Mouse (Mus musculus) left cerebral cortex, postnatal 10 days (tissue): Measurements from ENCODE around the gene Aup1. TPM values are rescaled to one million over a fixed set of nuclear protein-coding genes. Genes with fewer than 3 reads are reported as not detected.
A peak's percentile ranks its signal among the peaks of the same experiment; 100 is the strongest.

Source experiments
- DNase-seq, 2 experiments: peaks; one replicate each; pipeline ENCODE4 v3.0.0; 2021 to 2022; ENCODE audit warnings: low spot score in 2 of 2, mixed read lengths in 1 of 2; ENCODE audit errors: extremely low spot score in 1 of 2
- intact Hi-C: fragments of 180-260 bp; cut with DNase I; formaldehyde crosslinking; loops from one replicate; pipeline ENCODE4 v1.15.1; 2025
- total RNA-seq, 2 experiments: library from RNA; stranded (reverse); gene quantifications; 2 replicates each; pipeline ENCODE4 v1.2.3; 2021

Aup1 gene
- total RNA-seq, result 10 to 100 TPM; 97.9 to 99.8 TPM

- peak; percentile 97 for DNase-seq
- intact Hi-C loops, result loop anchor here (2.0 kb wide), 1 partner anchor 57 kb away; no protein-coding TSS in a partner anchor
Measured at GRCm38 (mm10) chr6:83054074-83054851, at the start of gene Aup1. Gene Aup1, plus strand, starts transcription at chr6:83054521.

- peak in 1 of 2 experiments; percentile 47 for DNase-seq
- intact Hi-C loops, result no loop called here
Measured at GRCm38 (mm10) chr6:83004872-83005271, 49.4 kb upstream of the Aup1 start.

DNA sequence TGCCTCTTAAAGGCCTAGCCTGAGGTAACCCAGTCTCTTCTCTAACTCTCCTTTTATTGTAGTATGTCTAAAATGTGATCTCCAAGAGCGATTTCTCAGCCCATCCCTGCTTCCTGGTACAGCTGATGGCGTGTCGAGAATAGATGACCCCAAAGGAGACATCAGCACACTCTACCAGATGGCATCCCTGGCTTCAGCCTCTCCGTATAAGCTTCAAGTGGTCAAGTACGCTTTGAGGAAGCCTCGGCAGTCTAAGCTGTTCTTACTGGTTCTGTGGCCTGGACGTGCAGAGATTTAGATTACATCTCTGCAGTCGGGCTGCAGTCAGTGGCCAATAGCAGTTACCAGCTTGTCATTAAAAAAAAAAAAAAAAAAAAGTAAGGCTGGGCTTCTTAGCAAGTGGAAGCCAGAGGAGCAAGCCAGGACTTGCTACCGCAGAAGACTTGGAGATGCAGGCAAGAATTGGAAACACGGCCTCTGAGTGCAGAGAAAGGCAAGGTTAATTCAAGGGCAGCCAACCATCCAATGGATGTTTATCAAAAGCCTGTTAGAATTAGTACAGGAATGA, 48.8 kb upstream of the Aup1 start:
- no peak for DNase-seq
- intact Hi-C loops, result no loop called here

DNA sequence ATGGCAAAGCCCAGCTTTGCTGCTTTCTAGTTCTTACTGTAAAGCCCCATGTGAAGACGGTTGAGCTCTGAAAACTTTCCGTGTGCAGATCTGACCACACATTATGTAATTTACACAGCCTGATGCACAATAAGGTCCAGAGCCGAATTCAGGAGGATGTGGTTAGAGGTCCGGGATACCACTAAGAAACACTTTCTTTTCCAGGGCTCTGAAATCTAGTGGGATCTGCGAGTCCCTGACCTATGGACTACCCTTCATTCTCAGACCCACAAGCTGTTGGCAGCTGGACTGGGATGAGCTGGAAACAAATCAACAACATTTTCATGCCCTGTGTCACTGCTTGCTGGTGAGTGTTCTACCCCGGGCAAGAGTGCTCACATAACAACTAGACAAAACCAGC, 48.2 kb upstream of the Aup1 start:
- intact Hi-C loops, result no loop called here
- no peak for DNase-seq

DNA sequence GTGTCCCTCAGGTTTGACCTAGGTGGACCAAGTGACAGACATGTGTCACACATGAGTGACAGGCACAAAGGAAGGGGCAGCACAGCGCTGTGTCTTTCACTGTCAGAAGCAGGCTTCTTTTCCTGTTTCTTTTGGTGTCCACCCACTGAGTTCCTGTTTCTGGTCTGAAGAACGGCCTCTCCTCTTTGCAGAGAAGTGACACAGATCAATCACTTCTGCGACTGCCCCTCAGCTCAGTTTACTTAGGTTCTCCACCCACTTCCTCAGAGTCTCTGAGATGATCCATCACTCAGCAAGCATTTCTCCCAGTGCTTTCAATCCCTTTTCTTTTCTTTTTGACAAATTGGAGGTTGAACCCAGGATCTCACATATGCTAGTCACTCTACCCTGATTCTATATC, 45.7 kb upstream of the Aup1 start:
- intact Hi-C loops, result no loop called here
- no peak for DNase-seq

DNA sequence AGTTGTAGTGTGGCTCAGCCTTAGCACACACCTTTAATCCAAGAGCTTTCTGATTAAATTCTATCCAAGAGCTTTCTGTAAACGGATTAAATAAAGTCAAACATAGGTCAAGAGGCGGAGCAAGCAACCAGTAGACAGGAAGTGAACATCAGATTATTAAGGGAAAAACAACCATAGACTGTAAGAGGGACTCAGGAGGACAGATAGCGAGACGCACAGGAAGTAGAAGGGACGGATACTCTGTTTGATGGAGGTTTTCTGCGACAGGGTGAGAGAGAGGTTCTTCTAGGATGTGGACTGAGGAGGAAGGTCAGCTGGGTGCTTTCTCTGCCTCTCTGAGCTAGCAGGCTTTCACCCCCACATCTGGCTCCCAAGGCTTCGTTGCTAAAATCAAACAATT, 44.3 kb upstream of the Aup1 start:
- no peak for DNase-seq
- intact Hi-C loops, result no loop called here

DNA sequence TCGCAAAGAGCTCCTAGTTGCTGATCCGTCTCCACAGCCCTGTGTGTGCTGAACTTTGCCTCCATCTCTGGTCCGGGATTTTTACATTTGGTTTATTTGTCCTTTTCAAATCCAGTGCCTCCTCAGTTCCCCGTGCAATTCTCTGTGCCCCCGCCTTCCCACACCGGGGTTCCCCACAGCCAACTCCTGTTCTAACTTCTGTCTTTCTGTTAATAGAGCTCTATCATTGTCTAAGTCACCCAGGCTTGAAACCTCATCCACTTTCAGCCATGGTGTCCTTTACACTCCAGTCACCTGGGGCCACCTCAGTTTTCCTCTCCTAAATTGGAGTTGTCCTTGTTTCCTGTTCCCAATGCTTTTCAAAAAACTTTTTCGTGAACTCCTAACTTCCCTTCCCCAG, 43.1 kb upstream of the Aup1 start:
- no peak for DNase-seq
- intact Hi-C loops, result no loop called here

GRCm38 (mm10) chr6:83011756-83012155, 42.6 kb upstream of the Aup1 start:
- intact Hi-C loops, result no loop called here

GRCm38 (mm10) chr6:83013444-83013843, 40.9 kb upstream of the Aup1 start:
- DNase-seq, result no peak
- intact Hi-C loops, result no loop called here

More at GRCm38 (mm10) chr6:83011756-83012155, 42.6 kb upstream of the Aup1 start:
- DNase-seq, result no peak

DNA sequence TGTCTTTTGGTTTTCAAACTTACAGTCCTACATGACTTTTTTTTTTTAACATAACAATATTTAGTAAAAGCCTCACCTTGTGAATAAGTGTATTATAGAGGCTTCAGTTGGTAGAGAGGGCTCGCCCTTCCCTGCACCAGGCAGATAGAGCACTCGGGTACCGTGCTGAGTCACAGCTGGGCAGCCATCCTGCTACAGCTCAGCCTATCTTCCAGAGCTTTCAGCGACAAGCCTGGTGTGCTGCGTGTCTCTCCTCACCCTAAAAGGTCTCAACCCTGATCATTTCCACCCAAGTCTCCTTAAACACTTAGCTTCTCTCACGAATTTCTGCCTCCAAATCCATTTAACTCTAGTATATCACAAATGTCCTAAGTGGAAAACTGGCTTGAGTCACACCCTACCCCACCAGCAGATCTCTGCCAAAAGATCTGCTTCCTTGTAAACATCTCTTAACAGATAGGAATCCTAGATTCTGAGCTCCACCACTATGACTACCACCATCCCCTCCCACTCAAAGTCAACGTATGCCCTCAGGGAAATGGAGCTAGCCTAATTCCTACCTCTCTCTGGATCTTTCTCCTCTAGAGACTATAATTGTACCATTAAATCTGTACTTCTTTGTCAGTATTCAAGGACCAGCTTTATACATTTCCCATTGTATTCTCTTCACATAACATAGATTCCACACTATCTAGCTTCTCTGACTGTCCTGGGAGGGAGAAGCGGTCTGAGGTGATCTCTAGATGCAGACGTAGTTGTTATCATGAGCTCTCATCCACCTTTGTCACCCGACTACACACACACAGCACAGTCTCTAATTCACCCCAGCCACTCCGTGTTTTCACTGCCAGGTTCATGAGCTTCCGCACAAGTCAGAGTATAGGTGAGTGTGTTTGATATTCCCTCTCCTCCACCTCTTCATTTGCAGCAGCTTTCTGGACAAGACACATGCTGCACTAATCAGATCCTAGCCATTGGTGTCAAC, 39.5 kb upstream of the Aup1 start:
- DNase-seq, result no peak
- intact Hi-C loops, result no loop called here

- intact Hi-C loops, result no loop called here
- no peak for DNase-seq
Measured at GRCm38 (mm10) chr6:83015749-83016148, 38.6 kb upstream of the Aup1 start.

- DNase-seq, result peak in 1 of 2 experiments; percentile 31
- intact Hi-C loops, result no loop called here
Measured at GRCm38 (mm10) chr6:83017190-83017589, 37.1 kb upstream of the Aup1 start.

- intact Hi-C loops, result no loop called here
Measured at GRCm38 (mm10) chr6:83019044-83019443, 35.3 kb upstream of the Aup1 start.

DNA sequence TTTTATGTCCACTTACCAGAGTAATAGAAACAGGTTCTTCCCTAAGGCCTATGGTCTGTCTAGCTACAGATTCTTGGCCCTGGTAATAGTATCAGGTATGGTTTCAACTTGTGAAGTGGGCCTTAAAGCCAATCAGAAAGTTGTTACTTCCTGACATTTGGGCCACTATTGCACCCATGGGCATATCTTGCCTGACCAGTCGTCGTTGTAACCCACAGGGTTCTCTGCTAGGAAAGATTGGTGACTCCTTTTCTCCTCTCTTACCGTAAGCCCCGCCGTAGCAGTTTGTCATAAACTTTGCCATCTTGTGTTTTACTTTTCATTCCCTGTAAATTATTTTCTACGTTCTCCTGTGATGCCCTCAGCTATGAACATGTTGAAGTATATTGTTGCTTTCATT, 34.2 kb upstream of the Aup1 start:
- intact Hi-C loops, result no loop called here

More at GRCm38 (mm10) chr6:83019044-83019443, 35.3 kb upstream of the Aup1 start:
- no peak for DNase-seq

DNA sequence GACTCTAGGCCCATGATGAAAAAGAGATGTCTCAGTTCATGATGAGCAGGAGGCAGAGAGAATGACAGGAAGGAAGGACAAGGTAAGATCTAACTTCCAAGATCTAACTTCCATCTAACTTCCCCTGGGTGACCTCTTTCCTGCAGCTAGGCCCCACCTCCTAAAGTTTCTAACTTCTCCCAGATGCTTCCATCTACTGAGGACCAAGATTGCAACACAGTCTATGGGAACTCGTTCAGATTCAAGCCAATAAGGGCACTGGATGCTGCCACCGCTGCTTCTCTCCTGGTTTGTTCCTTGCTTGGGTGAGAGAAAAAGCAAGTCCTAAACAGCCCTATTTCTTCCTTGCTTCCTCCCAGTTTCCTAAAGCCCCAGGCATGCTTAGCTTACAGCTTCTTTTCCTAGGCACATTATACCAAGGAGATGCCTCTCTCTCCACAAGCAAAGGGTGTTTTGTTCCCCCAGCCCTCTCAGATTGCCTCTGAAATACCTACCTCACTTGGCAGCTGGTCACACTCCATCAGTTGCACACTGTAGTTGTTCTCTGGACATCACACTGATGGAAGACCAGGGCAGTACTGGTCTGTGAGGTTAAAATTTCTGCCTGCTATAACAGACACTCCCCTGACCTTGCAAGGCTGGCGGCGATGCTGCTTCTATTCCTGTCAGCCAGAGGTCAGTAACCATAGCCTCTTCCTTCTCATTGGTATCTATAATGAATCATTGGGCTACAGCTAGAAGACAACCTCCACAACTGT, 33.3 kb upstream of the Aup1 start:
- no peak for DNase-seq
- intact Hi-C loops, result no loop called here

More for the DNA sequence above, 34.2 kb upstream of the Aup1 start:
- DNase-seq, result no peak

DNA sequence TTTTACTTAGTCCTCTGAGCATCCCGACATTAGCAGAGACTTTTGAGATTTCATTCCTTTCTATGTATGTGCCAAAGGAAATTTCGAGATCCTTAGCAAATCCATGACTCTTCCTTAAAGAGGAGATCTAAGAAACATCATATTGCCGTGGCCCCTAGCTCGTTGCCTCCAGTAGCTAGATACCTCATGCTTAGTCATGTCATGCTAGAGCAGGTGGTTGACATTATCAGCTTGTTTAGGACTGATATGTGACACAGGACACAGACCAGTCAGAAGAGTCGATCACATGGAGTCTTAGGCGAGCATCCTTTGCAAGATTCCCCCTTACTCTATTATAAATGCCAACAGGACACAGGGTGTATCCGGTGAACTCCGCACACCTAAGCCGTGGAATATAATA, 31.3 kb upstream of the Aup1 start:
- intact Hi-C loops, result no loop called here
- no peak for DNase-seq

- intact Hi-C loops, result no loop called here
- no peak for DNase-seq
Measured at GRCm38 (mm10) chr6:83023786-83024185, 30.5 kb upstream of the Aup1 start.

DNA sequence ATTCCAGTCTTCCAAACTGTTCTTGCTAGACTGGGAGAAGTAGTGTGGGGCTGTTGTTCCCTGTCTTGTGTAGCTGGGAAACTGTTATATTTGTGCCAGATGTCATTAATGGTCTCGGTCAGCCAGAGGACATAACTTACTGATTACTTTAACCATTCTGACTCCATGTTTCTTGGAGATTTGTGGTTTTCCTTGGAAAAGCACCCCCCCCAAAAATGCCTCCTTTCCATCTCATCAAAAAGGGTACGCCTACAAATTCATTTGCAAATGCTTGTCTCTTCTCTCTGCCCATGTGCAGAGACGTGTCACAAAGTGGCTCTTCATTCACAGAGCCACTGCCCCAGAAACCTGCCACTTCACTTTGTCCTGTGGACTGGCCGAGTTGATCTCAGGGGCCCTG, 29.9 kb upstream of the Aup1 start:
- no peak for DNase-seq
- intact Hi-C loops, result no loop called here

DNA sequence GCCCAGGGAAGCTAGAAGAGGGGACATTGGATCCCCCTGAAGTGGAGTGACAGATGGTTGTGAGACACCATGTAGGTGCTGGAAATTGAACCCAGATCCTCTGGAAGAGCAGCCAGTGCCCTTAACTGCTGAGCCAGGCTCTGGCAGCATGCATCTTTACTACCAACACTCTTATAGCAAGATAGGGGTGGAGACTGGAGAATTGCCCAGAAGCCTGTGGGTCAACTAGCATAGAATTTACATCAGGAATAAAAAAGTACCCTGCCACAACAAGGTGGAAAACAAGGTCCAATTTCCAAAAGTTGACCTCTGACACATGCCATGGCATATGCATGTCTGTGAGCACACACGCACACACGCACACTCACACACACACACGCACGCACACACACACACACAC, 29.1 kb upstream of the Aup1 start:
- DNase-seq, result no peak
- intact Hi-C loops, result no loop called here
